Mouse (Mus musculus) left cerebral cortex, postnatal 36 days (tissue): ENCODE measurements around the gene Pah. TPM values are rescaled to one million over a fixed set of nuclear protein-coding genes. Genes with fewer than 3 reads are reported as not detected.

ENCODE experiments used
- DNase-seq, 2 experiments: peaks; one replicate each; pipeline ENCODE4 v3.0.0; 2021 to 2022; ENCODE audit warnings: low spot score in 2 of 2, mixed read lengths in 1 of 2
- intact Hi-C: fragments of 180-260 bp; cut with DNase I; formaldehyde crosslinking; loops from one replicate; pipeline ENCODE4 v1.15.1; 2025
- total RNA-seq, 2 experiments: library from RNA; stranded (reverse); gene quantifications; 2 replicates each; pipeline ENCODE4 v1.2.3; 2021

Pah gene
- under 1 TPM; 0.20 to 0.97 TPM for total RNA-seq

GRCm38 (mm10) chr10:87521646-87522045 lies at the start of gene Pah:
TSS of gene Pah (plus strand) at chr10:87521795.
- intact Hi-C loops = no loop called here
- DNase-seq = no peak

- intact Hi-C loops = no loop called here
- DNase-seq = no peak
Measured at GRCm38 (mm10) chr10:87473475-87474131, 48.0 kb upstream of the Pah start.

GRCm38 (mm10) chr10:87474971-87475370 lies 46.6 kb upstream of the Pah start:
- intact Hi-C loops = no loop called here
- no peak for DNase-seq

- intact Hi-C loops = no loop called here
- DNase-seq = no peak
Measured at GRCm38 (mm10) chr10:87477895-87478294, 43.7 kb upstream of the Pah start.

- intact Hi-C loops = loop anchor here (10.0 kb wide), 1 partner anchor 150 kb away; no protein-coding TSS in a partner anchor
- peak; percentile 37 for DNase-seq
Measured at GRCm38 (mm10) chr10:87484831-87485720, 36.5 kb upstream of the Pah start.

- peak; percentile 51 to 56 for DNase-seq
- intact Hi-C loops = loop anchor here (10.0 kb wide), 1 partner anchor 151 kb away; no protein-coding TSS in a partner anchor
Measured at GRCm38 (mm10) chr10:87485721-87486620, 35.6 kb upstream of the Pah start.

- DNase-seq = no peak
- intact Hi-C loops = loop anchor here (2.0 to 10.0 kb wide), 2 partner anchors 42 to 154 kb away; no protein-coding TSS in a partner anchor
Measured at GRCm38 (mm10) chr10:87488429-87489145, 33.0 kb upstream of the Pah start.

GRCm38 (mm10) chr10:87489246-87490009 lies 32.2 kb upstream of the Pah start:
- intact Hi-C loops = loop anchor here (2.0 to 10.0 kb wide), 4 partner anchors 43 to 277 kb away; no protein-coding TSS in a partner anchor
- DNase-seq = peak in 1 of 2 experiments; percentile 48

GRCm38 (mm10) chr10:87490328-87490727 lies 31.3 kb upstream of the Pah start:
- intact Hi-C loops = loop anchor here (5.0 to 10.0 kb wide), 2 partner anchors 216 to 278 kb away; no protein-coding TSS in a partner anchor
- no peak for DNase-seq

GRCm38 (mm10) chr10:87491485-87492040 lies 30.0 kb upstream of the Pah start:
- intact Hi-C loops = loop anchor here (5.0 to 10.0 kb wide), 2 partner anchors 217 to 279 kb away; no protein-coding TSS in a partner anchor
- no peak for DNase-seq

GRCm38 (mm10) chr10:87492332-87492660 lies 29.3 kb upstream of the Pah start:
- intact Hi-C loops = loop anchor here (5.0 to 10.0 kb wide), 2 partner anchors 217 to 280 kb away; no protein-coding TSS in a partner anchor
- DNase-seq = peak in 1 of 2 experiments; percentile 66

- DNase-seq = peak; percentile 80 to 83
- intact Hi-C loops = loop anchor here (5.0 to 10.0 kb wide), 2 partner anchors 218 to 281 kb away; no protein-coding TSS in a partner anchor
Measured at GRCm38 (mm10) chr10:87492661-87493551, 28.7 kb upstream of the Pah start.

GRCm38 (mm10) chr10:87493576-87493975 lies 28.0 kb upstream of the Pah start, which contains the start of gene Ascl1:
TSS of gene Ascl1 (minus strand) at chr10:87493660.
- no peak for DNase-seq
- intact Hi-C loops = loop anchor here (5.0 to 10.0 kb wide), 2 partner anchors 219 to 281 kb away; no protein-coding TSS in a partner anchor

- intact Hi-C loops = loop anchor here (5.0 to 10.0 kb wide), 2 partner anchors 219 to 282 kb away; no protein-coding TSS in a partner anchor
- no peak for DNase-seq
Measured at GRCm38 (mm10) chr10:87494176-87494575, 27.4 kb upstream of the Pah start.

- DNase-seq = peak; percentile 36 to 52
- intact Hi-C loops = loop anchor here (5.0 to 10.0 kb wide), 2 partner anchors 220 to 282 kb away; no protein-coding TSS in a partner anchor
Measured at GRCm38 (mm10) chr10:87494596-87494995, 27.0 kb upstream of the Pah start.

- intact Hi-C loops = loop anchor here (10.0 kb wide), 1 partner anchor 222 kb away; no protein-coding TSS in a partner anchor
- DNase-seq = no peak
Measured at GRCm38 (mm10) chr10:87497056-87497455, 24.5 kb upstream of the Pah start.
